Mouse (Mus musculus): ENCODE data around the gene Pphln1.

- TF ChIP-seq POLR2A (IDR thresholded peaks at IDR 0.05; ENCODE audit: insufficient read depth, low read depth, low read length) = no peak
- TF ChIP-seq CTCF (IDR thresholded peaks at IDR 0.05; ENCODE audit: insufficient read depth, low read depth, low read length) = no peak
These were observed 104.6 kb downstream of the Pphln1 start for GRCm38 (mm10) chr15:93502703-93503102.

All from olfactory bulb, adult 2 months (tissue).